Mouse (Mus musculus) CH12.LX (cell line): ENCODE results near the gene Ankrd35. TPM values are rescaled to one million over a fixed set of nuclear protein-coding genes. Genes with fewer than 3 reads are reported as not detected.
"Not testable (repeated sequence)": the region's sequence is repeated elsewhere in the genome, so short reads cannot be mapped to it uniquely, and the experiment has no call there.

Experiments
- DNase-seq: peaks from one replicate; pipeline ENCODE4 v3.0.0-alpha.2; 2013; ENCODE audit errors: extremely low read depth
- H3K27ac ChIP-seq: 2 replicates; pipeline ENCODE4 v1.5.1; 2012; ENCODE audit warnings: low read depth, mild to moderate bottlenecking, control low read depth, moderate library complexity; ENCODE audit not compliant: insufficient read depth
- H3K27me3 ChIP-seq: replicated peaks from 2 replicates; pipeline ENCODE3; 2012; ENCODE audit warnings: inconsistent platforms
- H3K36me3 ChIP-seq, 2 experiments: replicated peaks in 1 of 2; 2 replicates each; pipeline versions ENCODE3 to v1.6.1; 2012; ENCODE audit warnings: inconsistent platforms in 1 of 2, low read length in 1 of 2, mild to moderate bottlenecking in 1 of 2, mixed read lengths in 1 of 2, moderate library complexity in 1 of 2; ENCODE audit not compliant: control insufficient read depth in 1 of 2, insufficient read depth in 1 of 2
- H3K4me1 ChIP-seq, 2 experiments: 2 replicates each; pipeline ENCODE4 v1.6.1; 2012; ENCODE audit warnings: inconsistent platforms in 1 of 2, moderate library complexity in 1 of 2; ENCODE audit not compliant: insufficient read depth in 2 of 2, control insufficient read depth in 1 of 2
- H3K4me2 ChIP-seq: 2 replicates; pipeline ENCODE4 v1.6.1; 2012; ENCODE audit warnings: low read depth, mild to moderate bottlenecking, control low read depth; ENCODE audit not compliant: poor library complexity, insufficient read depth, severe bottlenecking
- H3K4me3 ChIP-seq, 3 experiments: fragments of 150-350 bp in 1 of 3; sonication (generic) in 1 of 3; replicated peaks in 1 of 3; 2 replicates each; pipeline versions ENCODE3 to v1.5.1; 2011 to 2012; ENCODE audit warnings: low read depth in 2 of 3, low read length in 2 of 3, mild to moderate bottlenecking in 2 of 3, moderate library complexity in 2 of 3, control low read depth in 1 of 3, improper control_type of control experiment in 1 of 3, inconsistent platforms in 1 of 3, mixed read lengths in 1 of 3; ENCODE audit not compliant: poor library complexity in 1 of 3
- H3K79me2 ChIP-seq: replicated peaks from 2 replicates; pipeline ENCODE4 v1.6.1; 2012; ENCODE audit warnings: mild to moderate bottlenecking, moderate library complexity; ENCODE audit not compliant: control insufficient read depth, poor library complexity, insufficient read depth, severe bottlenecking; ENCODE audit errors: extremely low read depth
- H3K9ac ChIP-seq: 2 replicates; pipeline ENCODE4 v1.6.1; 2012; ENCODE audit warnings: low read depth, mild to moderate bottlenecking, control low read depth, moderate library complexity; ENCODE audit not compliant: insufficient read depth
- H3K9me3 ChIP-seq: replicated peaks from 2 replicates; pipeline ENCODE3; 2012; ENCODE audit warnings: low read length, inconsistent platforms, mixed read lengths
- BHLHE40 ChIP-seq: IDR thresholded peaks from 2 replicates; pipeline ENCODE4 v1.6.1; 2011; ENCODE audit warnings: mild to moderate bottlenecking, low read depth, low read length, improper control_type of control experiment
- CHD2 ChIP-seq: IDR thresholded peaks from 2 replicates; pipeline ENCODE4 v1.6.1; 2011; ENCODE audit warnings: low read length, improper control_type of control experiment
- CTCF ChIP-seq, 2 experiments: IDR thresholded peaks in 1 of 2; conservative IDR thresholded peaks in 1 of 2; 2 replicates each; pipeline ENCODE4 v1.5.1; 2011 to 2012; ENCODE audit warnings: low read depth in 2 of 2, low read length in 2 of 2, improper control_type of control experiment in 1 of 2, inconsistent platforms in 1 of 2, mild to moderate bottlenecking in 1 of 2, moderate library complexity in 1 of 2
- E2F4 ChIP-seq: IDR thresholded peaks from 2 replicates; pipeline ENCODE4 v1.6.1; 2011; ENCODE audit warnings: low read depth, low read length, improper control_type of control experiment; ENCODE audit not compliant: insufficient replicate concordance
- ELF1 ChIP-seq: IDR thresholded peaks from 2 replicates; pipeline ENCODE4 v1.6.1; 2014; ENCODE audit warnings: low read depth, mild to moderate bottlenecking, inconsistent platforms, low read length, improper control_type of control experiment
- EP300 ChIP-seq: IDR thresholded peaks from 2 replicates; pipeline ENCODE4 v1.6.1; 2011; ENCODE audit warnings: low read length, improper control_type of control experiment
- ETS1 ChIP-seq: conservative IDR thresholded peaks from 2 replicates; pipeline ENCODE4 v1.6.1; 2012; ENCODE audit warnings: low read depth, mild to moderate bottlenecking, inconsistent platforms, low read length, improper control_type of control experiment, moderate library complexity
- GABPA ChIP-seq: IDR thresholded peaks from 2 replicates; pipeline ENCODE4 v1.6.1; 2012; ENCODE audit warnings: low read depth, low read length, improper control_type of control experiment, inconsistent platforms; ENCODE audit not compliant: insufficient replicate concordance
- JUND ChIP-seq: conservative IDR thresholded peaks from 2 replicates; pipeline ENCODE4 v1.6.1; 2011; ENCODE audit warnings: low read depth, low read length, improper control_type of control experiment
- MAFK ChIP-seq: IDR thresholded peaks from 2 replicates; pipeline ENCODE4 v1.6.1; 2011; ENCODE audit warnings: low read length, improper control_type of control experiment; ENCODE audit not compliant: insufficient replicate concordance
- MAX ChIP-seq: IDR thresholded peaks from 2 replicates; pipeline ENCODE4 v1.6.1; 2011; ENCODE audit warnings: low read length, improper control_type of control experiment
- MAZ ChIP-seq: IDR thresholded peaks from 2 replicates; pipeline ENCODE4 v1.6.1; 2012; ENCODE audit warnings: low read depth, mild to moderate bottlenecking, inconsistent platforms, low read length, improper control_type of control experiment, moderate library complexity
- MEF2A ChIP-seq: IDR thresholded peaks from 2 replicates; pipeline ENCODE4 v1.6.1; 2014; ENCODE audit warnings: low read depth, mild to moderate bottlenecking, inconsistent platforms, low read length, improper control_type of control experiment, borderline replicate concordance
- MXI1 ChIP-seq: IDR thresholded peaks from 2 replicates; pipeline ENCODE4 v1.6.1; 2011; ENCODE audit warnings: mild to moderate bottlenecking, low read depth, low read length, improper control_type of control experiment
- MYC ChIP-seq: IDR thresholded peaks from 2 replicates; pipeline ENCODE4 v1.6.1; 2011; ENCODE audit warnings: low read depth, mild to moderate bottlenecking, improper control_type of control experiment, low read length
- NELFE ChIP-seq: IDR thresholded peaks from 2 replicates; pipeline ENCODE4 v1.6.1; 2011; ENCODE audit warnings: low read depth, low read length, improper control_type of control experiment
- NRF1 ChIP-seq: IDR thresholded peaks from 2 replicates; pipeline ENCODE4 v1.6.1; 2014; ENCODE audit warnings: low read depth, mild to moderate bottlenecking, inconsistent platforms, low read length, improper control_type of control experiment, moderate library complexity
- POLR2A ChIP-seq: IDR thresholded peaks from 2 replicates; pipeline ENCODE4 v1.6.1; 2011; ENCODE audit warnings: low read depth, mild to moderate bottlenecking, improper control_type of control experiment, low read length
- POLR2AphosphoS2 ChIP-seq: IDR thresholded peaks from 2 replicates; pipeline ENCODE4 v1.6.1; 2011; ENCODE audit warnings: low read depth, low read length, improper control_type of control experiment
- RAD21 ChIP-seq: IDR thresholded peaks from 2 replicates; pipeline ENCODE4 v1.6.1; 2011; ENCODE audit warnings: low read depth, mild to moderate bottlenecking, low read length, improper control_type of control experiment, moderate library complexity
- RCOR1 ChIP-seq: conservative IDR thresholded peaks from 2 replicates; pipeline ENCODE4 v1.6.1; 2012; ENCODE audit warnings: low read depth, mild to moderate bottlenecking, inconsistent platforms, low read length, improper control_type of control experiment
- SIN3A ChIP-seq: IDR thresholded peaks from 2 replicates; pipeline ENCODE4 v1.6.1; 2012; ENCODE audit warnings: low read length, improper control_type of control experiment, inconsistent platforms
- SMC3 ChIP-seq: IDR thresholded peaks from 2 replicates; pipeline ENCODE4 v1.6.1; 2011; ENCODE audit warnings: low read depth, low read length, improper control_type of control experiment
- TBP ChIP-seq: conservative IDR thresholded peaks from 2 replicates; pipeline ENCODE4 v1.6.1; 2011; ENCODE audit warnings: low read depth, low read length, improper control_type of control experiment
- TCF12 ChIP-seq: IDR thresholded peaks from 2 replicates; pipeline ENCODE4 v1.6.1; 2014; ENCODE audit warnings: low read depth, mild to moderate bottlenecking, inconsistent platforms, low read length, improper control_type of control experiment
- UBTF ChIP-seq: IDR thresholded peaks from 2 replicates; pipeline ENCODE4 v1.6.1; 2012; ENCODE audit warnings: low read depth, mild to moderate bottlenecking, inconsistent platforms, low read length, improper control_type of control experiment, moderate library complexity
- USF2 ChIP-seq: conservative IDR thresholded peaks from 2 replicates; pipeline ENCODE4 v1.6.1; 2011; ENCODE audit warnings: low read depth, low read length, improper control_type of control experiment
- ZKSCAN1 ChIP-seq: IDR thresholded peaks from 2 replicates; pipeline ENCODE4 v1.6.1; 2012; ENCODE audit warnings: low read depth, inconsistent platforms, low read length, improper control_type of control experiment, borderline replicate concordance
- ZMIZ1 ChIP-seq: IDR thresholded peaks from 2 replicates; pipeline ENCODE4 v1.6.1; 2012; ENCODE audit warnings: low read depth, mild to moderate bottlenecking, inconsistent platforms, low read length, improper control_type of control experiment
- ZNF384 ChIP-seq: IDR thresholded peaks from 2 replicates; pipeline ENCODE4 v1.6.1; 2012; ENCODE audit warnings: low read depth, low read length, improper control_type of control experiment, inconsistent platforms
- dilution Hi-C: fragments of 300-500 bp; cut with MboI; formaldehyde crosslinking; loops from 2 replicates; pipeline ENCODE4 v1.14.3; 2020; ENCODE audit warnings: low sequenced_read_pairs; ENCODE audit not compliant: extremely low pct_unique_long_range_greater_than_20kb, extremely low pct_ligation_motif_present
- in situ Hi-C: fragments of 300-500 bp; cut with MboI; formaldehyde crosslinking; loops from 3 replicates; pipeline ENCODE4 v1.14.3; 2019; ENCODE audit warnings: low sequenced_read_pairs, low pct_ligation_motif_present, low pct_unique_long_range_greater_than_20kb, mixed read lengths
- polyA plus RNA-seq: library from polyadenylated mRNA; unstranded; fragments of >175 nt; gene quantifications from 2 replicates; pipeline ENCODE4 v1.2.1, GENCODE M21; 2012; ENCODE audit warnings: low read depth; ENCODE audit not compliant: insufficient read length
- total RNA-seq, 2 experiments: library from RNA; depleted of rRNA; stranded (reverse); fragments of 300-350 nt in 1 of 2; fragments of >200 nt in 1 of 2; gene quantifications; 2 replicates each; pipeline ENCODE4 v1.2.3; 2012 to 2014

The Ankrd35 gene
- total and polyA plus RNA-seq, 3 experiments, result 0.78 to 11.2 (median 1.9) TPM

- no peaks in the 10 kb centered on the region for H3K9me3 ChIP-seq
- dilution Hi-C loops, result no loop called here
Observed at GRCm38 (mm10) chr3:96663432-96664239, 6.3 kb upstream of the Ankrd35 start.

GRCm38 (mm10) chr3:96665732-96666363 is 4.1 kb upstream of the Ankrd35 start:
- H3K4me1 ChIP-seq, result peaks cover 5 to 30% of the 10 kb centered on the region in 2 experiments
- H3K4me3 ChIP-seq, H3K9ac ChIP-seq, H3K27me3 ChIP-seq, in situ Hi-C loops, H3K36me3 ChIP-seq, H3K9me3 ChIP-seq, H3K79me2 ChIP-seq, H3K4me2 ChIP-seq, H3K27ac ChIP-seq, DNase-seq, dilution Hi-C loops: not testable (repeated sequence)

More at GRCm38 (mm10) chr3:96663432-96664239, 6.3 kb upstream of the Ankrd35 start:
- DNase-seq, result peak; percentile 45
- in situ Hi-C loops, result loop anchor here (5.0 kb wide), 1 partner anchor 44 kb away; the partner anchor contains the start of gene Nudt17
- Histone ChIP-seq H3K4me2 (no peak overlapping the region; the same call in 1 of the 2 replicates), H3K4me1 (peaks cover 11 to 29% of the 10 kb centered on the region in 2 experiments), H3K4me3 (no peak overlapping the region), H3K27ac (no peak overlapping the region), H3K79me2 (no peaks in the 10 kb centered on the region), H3K36me3 (peaks cover 6 to 10% of the 10 kb centered on the region in 2 experiments), H3K27me3 (no peaks in the 10 kb centered on the region)
- TF ChIP-seq MEF2A (0 out of 2 replicates have a peak, but pooled peaks have one; percentile 17), ETS1 (no peak), E2F4 (no peak), MXI1 (no peak), EP300 (no peak), ELF1 (no peak), MAZ (peak; percentile 65; the same call in 1 of the 2 replicates), GABPA (no peak), MAFK (no peak), MYC (no peak), UBTF (no peak), POLR2AphosphoS2 (no peak), NELFE (0 out of 2 replicates have a peak, but pooled peaks have one; percentile 29), ZMIZ1 (no peak), TCF12 (0 out of 2 replicates have a peak, but pooled peaks have one; percentile 17), SMC3 (peak; percentile 67), USF2 (no peak), JUND (no peak), NRF1 (no peak), ZNF384 (no peak), MAX (no peak), BHLHE40 (no peak), ZKSCAN1 (no peak), CHD2 (no peak), SIN3A (no peak), CTCF (conservative IDR thresholded peaks at IDR 0.05 in 1 of 2, IDR thresholded peaks at IDR 0.05 in 1 of 2; ENCODE audit: low read depth in 2 of 2, low read length in 2 of 2) (peak; percentile 26 to 78; a peak in 3 of 4 replicates), POLR2A (no peak), TBP (no peak), RAD21 (peak; percentile 63), RCOR1 (no peak)
- TF ChIP-seq, all 38 proteins: peak for 7
- H3K9ac ChIP-seq, result no peak overlapping the region
